Mouse (Mus musculus) spleen, adult 2 months (tissue): ENCODE results near the gene Avpi1.

Source experiments
- CTCF ChIP-seq: fragments of 200-500 bp; IDR thresholded peaks from 2 replicates; pipeline ENCODE4 v1.5.1; 2011; ENCODE audit warnings: mild to moderate bottlenecking, inconsistent platforms; ENCODE audit not compliant: insufficient read depth, insufficient read length, insufficient replicate concordance; ENCODE audit errors: extremely low read depth
- POLR2A ChIP-seq: fragments of 200-500 bp; IDR thresholded peaks from 2 replicates; pipeline ENCODE4 v1.6.1; 2011; ENCODE audit warnings: low read depth, low read length, inconsistent platforms

DNA sequence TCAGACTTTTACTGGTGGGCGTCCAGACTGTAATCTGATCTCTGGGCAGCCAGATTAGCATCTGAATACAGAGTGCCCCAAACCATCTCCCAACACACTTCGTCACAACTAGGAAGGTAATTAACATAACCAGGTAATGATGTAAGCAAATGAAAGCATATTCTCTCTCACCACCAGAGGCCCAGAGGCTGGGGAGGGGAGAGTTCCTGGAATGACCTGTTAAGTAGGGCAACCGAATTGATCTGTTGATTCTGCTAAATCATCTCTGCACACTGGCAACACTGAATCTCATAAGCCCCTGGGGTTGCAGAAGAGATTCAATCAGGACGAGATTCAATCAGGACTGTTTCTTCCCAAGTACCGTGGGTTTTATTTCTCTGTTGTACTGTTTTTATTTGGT, 7.3 kb upstream of the Avpi1 start:
- no peak for TF ChIP-seq CTCF
- TF ChIP-seq POLR2A: no peak
